Mouse (Mus musculus): ENCODE data around the gene Mga. TPM values are rescaled to one million over a fixed set of nuclear protein-coding genes. Genes with fewer than 3 reads are reported as not detected.

Gene Mga
- polyA plus RNA-seq, 1 experiment from 2014 or later: 28.5 TPM

DNA sequence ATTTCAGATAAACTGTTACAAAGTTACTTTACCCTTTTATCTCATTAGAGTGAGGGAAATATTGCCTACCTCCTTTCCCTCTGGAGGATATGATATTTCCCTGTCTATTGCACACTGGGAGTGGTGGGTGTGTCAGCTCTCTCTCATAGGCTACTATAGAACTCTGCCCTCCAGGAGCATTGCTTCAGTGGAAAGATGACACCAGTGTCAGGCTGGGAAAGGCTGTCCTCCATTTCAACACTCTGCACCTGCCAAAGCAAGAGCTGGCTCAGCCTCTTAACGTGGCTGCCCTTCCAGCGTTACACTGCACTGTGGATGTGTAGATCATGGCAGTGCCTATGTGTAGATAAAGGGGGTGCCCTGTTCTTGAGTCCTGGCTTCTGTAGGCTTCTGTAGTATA, 95.3 kb downstream of the Mga start:
- no peak overlapping the region for H3K27ac ChIP-seq
- H3K9ac ChIP-seq: no peak overlapping the region
- no peaks in the 10 kb centered on the region for H3K9me3 ChIP-seq (replicated peaks)
- H3K36me3 ChIP-seq (ENCODE audit: poor library complexity, severe bottlenecking): no peaks in the 10 kb centered on the region
- H3K4me1 ChIP-seq: no peaks in the 10 kb centered on the region
- 95% methylated on average over 2 of the region's 2 CpGs for WGBS
- no peak overlapping the region for H3K4me3 ChIP-seq
- ATAC-seq: no peak
- no peaks in the 10 kb centered on the region for H3K27me3 ChIP-seq
- no peak overlapping the region for H3K4me2 ChIP-seq

DNA sequence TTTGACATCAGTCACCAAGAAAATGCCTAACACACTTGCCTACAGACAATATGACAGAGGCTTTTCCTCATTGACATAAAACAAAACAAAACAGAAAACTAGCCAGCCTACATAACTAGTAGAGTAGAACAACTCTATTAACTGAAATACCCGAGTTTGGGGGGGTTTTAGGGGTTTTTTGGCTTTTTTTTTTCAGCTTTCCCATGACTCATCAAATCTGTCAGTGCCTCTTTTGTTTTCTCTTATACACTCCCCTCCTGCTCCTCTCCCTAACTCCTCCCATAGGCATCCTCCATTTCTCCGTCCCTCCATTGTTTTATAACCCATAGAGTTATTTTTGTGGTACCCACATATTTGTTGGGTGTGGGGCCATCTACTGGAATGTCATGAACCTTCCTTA, 96.5 kb downstream of the Mga start:
- no peak overlapping the region for H3K27ac ChIP-seq
- H3K9me3 ChIP-seq (replicated peaks): no peaks in the 10 kb centered on the region
- no peak overlapping the region for H3K4me2 ChIP-seq
- no peaks in the 10 kb centered on the region for H3K27me3 ChIP-seq
- H3K4me3 ChIP-seq: no peak overlapping the region
- H3K36me3 ChIP-seq (ENCODE audit: poor library complexity, severe bottlenecking): 0 out of 2 replicates have a peak, but pooled peaks cover under 1% of the 10 kb centered on the region
- no peak for ATAC-seq
- no peak overlapping the region for H3K9ac ChIP-seq
- WGBS: 54% methylated on average over 2 of the region's 2 CpGs
- no peaks in the 10 kb centered on the region for H3K4me1 ChIP-seq

- Histone ChIP-seq H3K4me1 (no peaks in the 10 kb centered on the region), H3K27me3 (no peaks in the 10 kb centered on the region), H3K4me2 (no peak overlapping the region), H3K4me3 (no peak overlapping the region), H3K36me3 (ENCODE audit: poor library complexity, severe bottlenecking) (0 out of 2 replicates have a peak, but pooled peaks cover 5% of the 10 kb centered on the region), H3K9me3 (replicated peaks) (no peaks in the 10 kb centered on the region), H3K9ac (no peak overlapping the region), H3K27ac (no peak overlapping the region)
- ATAC-seq: no peak
- WGBS: 94% methylated on average over 6 of the region's 6 CpGs
Measured at GRCm38 (mm10) chr2:119994839-119995238, 97.8 kb downstream of the Mga start.

DNA sequence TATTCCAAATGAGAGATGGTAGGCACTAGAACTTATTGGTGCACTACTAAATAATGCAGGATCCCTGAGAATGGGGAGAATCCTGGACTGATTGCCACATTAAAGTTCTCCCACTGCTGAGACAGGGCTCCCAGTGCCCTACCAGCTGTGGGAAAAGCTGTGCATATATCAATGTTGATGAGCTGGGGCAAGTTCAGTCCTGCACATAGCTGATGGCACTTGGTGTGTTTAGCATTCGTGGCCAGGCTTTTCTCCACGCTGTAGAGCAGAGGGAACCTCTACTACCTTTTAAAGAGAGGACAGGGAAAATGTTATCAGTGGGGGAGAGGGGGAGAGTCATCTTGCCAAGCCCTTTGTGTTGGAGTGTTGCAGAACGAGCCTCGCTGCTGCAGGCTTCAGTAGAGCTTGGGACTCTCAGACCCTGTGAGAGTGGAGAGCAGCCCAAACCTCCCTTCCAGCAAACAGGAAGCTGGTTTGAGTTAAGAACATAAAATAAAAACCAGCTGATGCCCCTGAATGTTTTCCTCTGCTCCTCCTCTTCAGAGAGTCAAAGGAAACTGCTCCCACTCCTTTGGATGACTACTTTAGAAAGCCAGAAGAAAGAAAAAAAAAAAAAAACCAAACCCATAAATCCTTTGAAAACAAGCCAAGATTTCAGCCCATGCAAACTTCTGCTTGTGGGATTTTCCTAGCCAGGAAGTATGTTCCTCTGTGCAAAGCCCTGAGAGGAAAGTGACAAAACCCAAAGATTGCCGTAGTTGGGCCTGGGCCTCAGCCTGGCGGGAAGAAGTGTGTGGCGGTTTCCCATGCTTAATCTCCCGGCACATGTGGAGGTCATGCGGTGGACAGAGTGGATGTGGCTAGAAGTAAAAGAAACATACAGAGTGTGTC, 98.6 kb downstream of the Mga start:
- Histone ChIP-seq H3K36me3 (ENCODE audit: poor library complexity, severe bottlenecking) (0 out of 2 replicates have a peak, but pooled peaks cover 5% of the 10 kb centered on the region), H3K27me3 (no peaks in the 10 kb centered on the region), H3K9ac (no peak overlapping the region), H3K27ac (no peak overlapping the region), H3K9me3 (replicated peaks) (no peaks in the 10 kb centered on the region), H3K4me1 (no peaks in the 10 kb centered on the region), H3K4me3 (no peak overlapping the region), H3K4me2 (no peak overlapping the region)
- ATAC-seq: no peak
- WGBS: 72% methylated on average over 9 of the region's 9 CpGs

DNA sequence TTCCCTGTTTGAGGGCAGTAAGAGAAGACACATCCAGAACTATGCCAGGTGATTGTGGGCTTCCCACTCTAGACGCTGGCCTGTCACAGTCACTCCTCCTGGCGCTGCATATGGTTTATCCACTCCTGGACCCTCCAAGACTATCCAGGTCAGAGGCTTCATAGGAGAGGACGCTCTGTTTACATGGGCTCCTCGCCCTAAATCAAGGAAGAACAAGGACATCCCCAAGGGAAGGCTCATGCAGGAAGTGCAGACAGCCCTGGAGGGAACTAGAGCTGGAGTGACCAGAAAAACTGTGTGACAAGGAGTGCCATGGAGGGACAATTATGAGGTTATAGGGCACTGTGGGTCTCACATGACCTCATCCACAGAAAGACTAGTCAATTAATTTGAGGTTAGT, 100.3 kb downstream of the Mga start:
- Histone ChIP-seq H3K4me1 (no peaks in the 10 kb centered on the region), H3K4me2 (no peak overlapping the region), H3K36me3 (ENCODE audit: poor library complexity, severe bottlenecking) (0 out of 2 replicates have a peak, but pooled peaks cover 5% of the 10 kb centered on the region), H3K4me3 (no peak overlapping the region), H3K9me3 (replicated peaks) (no peaks in the 10 kb centered on the region), H3K9ac (no peak overlapping the region), H3K27me3 (no peaks in the 10 kb centered on the region), H3K27ac (no peak overlapping the region)
- ATAC-seq: no peak
- WGBS: 93% methylated on average over 4 of the region's 4 CpGs

DNA sequence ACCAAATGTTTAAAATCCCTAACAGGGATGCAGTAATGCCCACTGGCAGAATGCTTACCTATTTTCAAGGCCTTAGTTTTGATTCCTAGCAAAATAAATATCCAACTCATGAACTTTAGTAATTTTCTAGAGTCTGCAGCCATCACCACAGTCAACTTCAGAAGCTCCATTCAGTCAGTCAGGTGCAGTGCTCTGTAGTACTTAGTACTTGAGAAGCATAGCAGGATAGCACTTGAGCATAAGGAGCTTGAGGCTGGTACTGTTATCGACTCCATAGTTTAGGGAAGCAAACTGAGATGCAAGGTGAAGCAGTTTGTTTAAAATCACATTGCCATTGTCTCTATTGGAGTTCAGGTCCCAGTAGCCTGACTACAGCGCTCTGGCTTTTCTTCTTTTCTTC, 102.7 kb downstream of the Mga start:
- Histone ChIP-seq H3K27me3 (no peaks in the 10 kb centered on the region), H3K9ac (no peak overlapping the region), H3K36me3 (ENCODE audit: poor library complexity, severe bottlenecking) (0 out of 2 replicates have a peak, but pooled peaks cover 5% of the 10 kb centered on the region), H3K4me2 (no peak overlapping the region), H3K27ac (no peak overlapping the region), H3K4me1 (no peaks in the 10 kb centered on the region), H3K4me3 (no peak overlapping the region), H3K9me3 (replicated peaks) (no peaks in the 10 kb centered on the region)
- WGBS: 92% methylated on average over 2 of the region's 2 CpGs
- no peak for ATAC-seq

GRCm38 (mm10) chr2:120000882-120001584, 104.0 kb downstream of the Mga start:
- 0 out of 2 replicates have a peak, but pooled peaks cover 5% of the 10 kb centered on the region for H3K36me3 ChIP-seq (ENCODE audit: poor library complexity, severe bottlenecking)
- H3K9ac ChIP-seq: no peak overlapping the region
- H3K9me3 ChIP-seq (replicated peaks): no peaks in the 10 kb centered on the region
- no peak overlapping the region for H3K4me2 ChIP-seq
- H3K4me3 ChIP-seq: no peak overlapping the region
- 81% methylated on average over 3 of the region's 3 CpGs for WGBS
- ATAC-seq: no peak
- H3K4me1 ChIP-seq: no peaks in the 10 kb centered on the region
- H3K27me3 ChIP-seq: no peaks in the 10 kb centered on the region
- no peak overlapping the region for H3K27ac ChIP-seq

GRCm38 (mm10) chr2:120001956-120002355, 104.9 kb downstream of the Mga start:
- ATAC-seq: no peak
- 0 out of 2 replicates have a peak, but pooled peaks cover 5% of the 10 kb centered on the region for H3K36me3 ChIP-seq (ENCODE audit: poor library complexity, severe bottlenecking)
- H3K4me1 ChIP-seq: no peaks in the 10 kb centered on the region
- 80% methylated on average over 4 of the region's 4 CpGs for WGBS
- no peaks in the 10 kb centered on the region for H3K9me3 ChIP-seq (replicated peaks)
- no peak overlapping the region for H3K4me3 ChIP-seq
- H3K27me3 ChIP-seq: no peaks in the 10 kb centered on the region
- H3K27ac ChIP-seq: no peak overlapping the region
- no peak overlapping the region for H3K4me2 ChIP-seq
- H3K9ac ChIP-seq: no peak overlapping the region

DNA sequence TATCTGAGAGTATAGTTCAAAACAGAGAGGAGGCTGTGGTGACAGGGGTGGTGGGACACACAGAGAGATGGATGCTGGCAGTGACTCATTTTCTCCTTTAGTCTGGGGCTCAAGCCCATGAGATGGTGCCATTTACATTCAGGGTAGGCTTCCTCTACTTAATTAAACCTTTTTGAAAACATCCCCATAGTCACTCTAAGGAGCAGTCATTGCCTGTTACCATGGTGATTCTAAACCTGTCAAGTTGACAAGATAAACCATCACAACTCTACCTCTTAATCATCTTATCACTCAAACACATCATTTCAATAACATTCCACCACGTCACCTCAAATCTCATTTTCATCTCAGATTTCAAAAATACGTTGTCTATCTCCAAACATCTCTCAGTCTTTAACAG, 106.9 kb downstream of the Mga start:
- 77% methylated on average over 2 of the region's 2 CpGs for WGBS
- H3K4me1 ChIP-seq: no peaks in the 10 kb centered on the region
- no peaks in the 10 kb centered on the region for H3K27me3 ChIP-seq
- no peak overlapping the region for H3K4me3 ChIP-seq
- ATAC-seq: no peak
- H3K9me3 ChIP-seq (replicated peaks): no peaks in the 10 kb centered on the region
- no peak overlapping the region for H3K9ac ChIP-seq
- H3K4me2 ChIP-seq: no peak overlapping the region
- H3K27ac ChIP-seq: no peak overlapping the region
- 0 out of 2 replicates have a peak, but pooled peaks cover under 1% of the 10 kb centered on the region for H3K36me3 ChIP-seq (ENCODE audit: poor library complexity, severe bottlenecking)

GRCm38 (mm10) chr2:120006696-120007095, 109.7 kb downstream of the Mga start:
- H3K4me1 ChIP-seq: no peaks in the 10 kb centered on the region
- no peak for ATAC-seq
- H3K4me3 ChIP-seq: no peak overlapping the region
- no peaks in the 10 kb centered on the region for H3K9me3 ChIP-seq (replicated peaks)
- H3K4me2 ChIP-seq: no peak overlapping the region
- no peak overlapping the region for H3K27ac ChIP-seq
- no peak overlapping the region for H3K9ac ChIP-seq
- 95% methylated on average over 7 of the region's 7 CpGs for WGBS
- no peaks in the 10 kb centered on the region for H3K36me3 ChIP-seq (ENCODE audit: poor library complexity, severe bottlenecking)
- H3K27me3 ChIP-seq: no peaks in the 10 kb centered on the region

DNA sequence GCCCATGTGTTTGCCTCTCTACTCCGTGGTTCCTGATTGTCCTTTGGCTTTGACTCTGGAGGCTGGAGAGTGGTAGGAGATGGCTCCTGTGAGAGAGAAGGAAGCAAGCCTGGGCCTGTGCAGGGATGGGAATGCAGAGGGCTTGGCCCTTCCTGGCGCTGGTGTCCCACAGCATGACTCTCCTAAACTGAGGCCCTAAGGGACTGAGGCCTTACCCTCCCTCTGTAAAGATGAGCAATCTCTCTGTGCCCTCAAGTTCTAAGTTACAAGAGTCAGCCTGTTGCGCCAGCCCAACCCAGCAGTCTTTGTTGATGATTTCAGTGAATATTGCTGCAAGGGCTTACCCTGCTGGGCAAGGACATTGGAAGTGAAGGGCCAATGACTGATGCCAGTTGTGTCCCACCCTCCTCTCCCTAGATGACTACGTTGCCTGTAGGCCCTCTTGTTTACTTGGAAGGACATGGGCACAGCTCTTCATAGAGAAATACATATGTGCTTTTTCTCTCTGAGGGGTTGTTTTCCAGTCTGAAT, 110.7 kb downstream of the Mga start:
- Histone ChIP-seq H3K36me3 (ENCODE audit: poor library complexity, severe bottlenecking) (peaks cover 3% of the 10 kb centered on the region; the same call in 1 of the 2 replicates), H3K4me3 (no peak overlapping the region), H3K4me2 (no peak overlapping the region), H3K27me3 (no peaks in the 10 kb centered on the region), H3K9ac (no peak overlapping the region), H3K9me3 (replicated peaks) (no peaks in the 10 kb centered on the region), H3K27ac (no peak overlapping the region), H3K4me1 (no peaks in the 10 kb centered on the region)
- WGBS: 84% methylated on average over 4 of the region's 4 CpGs
- ATAC-seq: no peak

DNA sequence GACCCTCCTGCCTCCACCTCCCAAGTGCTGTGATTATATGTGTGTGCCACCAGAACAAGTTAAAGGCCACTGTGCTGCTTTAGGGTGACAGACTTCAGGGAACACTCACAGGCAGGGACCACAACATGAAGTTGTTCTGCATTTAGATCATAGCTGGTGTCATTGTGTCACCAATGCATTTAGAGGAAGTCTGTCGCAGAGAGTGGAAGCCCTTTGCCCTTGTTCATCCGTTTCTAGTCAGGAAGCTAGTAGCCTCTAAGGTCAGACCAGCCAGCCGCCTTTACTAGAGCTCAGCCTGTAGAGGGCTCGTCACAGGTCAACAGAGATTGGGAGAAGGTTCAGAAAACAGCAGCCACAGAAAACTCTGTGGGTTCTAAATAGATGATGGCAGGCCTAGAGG, 111.6 kb downstream of the Mga start:
- Histone ChIP-seq H3K9ac (no peak overlapping the region), H3K4me1 (no peaks in the 10 kb centered on the region), H3K27me3 (no peaks in the 10 kb centered on the region), H3K9me3 (replicated peaks) (no peaks in the 10 kb centered on the region), H3K4me2 (no peak overlapping the region), H3K27ac (no peak overlapping the region), H3K4me3 (no peak overlapping the region), H3K36me3 (ENCODE audit: poor library complexity, severe bottlenecking) (peaks cover 6% of the 10 kb centered on the region; the same call in 1 of the 2 replicates)
- no peak for ATAC-seq
- 84% methylated on average over 4 of the region's 4 CpGs for WGBS
